Mouse (Mus musculus): ENCODE data around the gene Rfxank.

DNA sequence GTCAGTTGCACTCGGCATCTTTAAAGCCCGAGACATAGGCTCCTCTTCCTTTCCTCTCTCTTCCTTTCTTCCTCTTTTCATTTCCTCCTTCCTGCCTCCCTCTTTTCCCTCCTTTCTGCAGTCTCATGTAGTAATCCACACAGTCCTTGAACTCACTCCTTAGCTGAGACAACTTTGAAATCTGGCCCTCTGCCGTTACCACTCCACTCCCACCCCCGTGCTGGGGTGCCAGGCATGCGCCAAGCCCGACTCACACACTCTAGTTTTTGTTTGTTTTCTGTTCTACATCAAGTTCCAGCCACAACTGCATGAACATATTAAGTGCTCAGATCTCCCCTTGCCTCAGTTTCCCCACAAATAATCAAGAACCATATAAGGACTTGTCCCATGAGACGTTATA is 34.0 kb downstream of the Rfxank start:
- TF ChIP-seq POLR2A (IDR thresholded peaks at IDR 0.05; ENCODE audit: borderline replicate concordance, low read depth, low read length) (no peak), CTCF (IDR thresholded peaks at IDR 0.05; ENCODE audit: low read depth, low read length) (no peak)
